Mouse (Mus musculus): ENCODE data around the gene Fam71a. TPM values are rescaled to one million over a fixed set of nuclear protein-coding genes. Genes with fewer than 3 reads are reported as not detected.
"Not testable (repeated sequence)": the region's sequence is repeated elsewhere in the genome, so short reads cannot be mapped to it uniquely, and the experiment has no call there.

The Fam71a gene
- polyA plus RNA-seq, 1 experiment: 80.7 TPM

DNA sequence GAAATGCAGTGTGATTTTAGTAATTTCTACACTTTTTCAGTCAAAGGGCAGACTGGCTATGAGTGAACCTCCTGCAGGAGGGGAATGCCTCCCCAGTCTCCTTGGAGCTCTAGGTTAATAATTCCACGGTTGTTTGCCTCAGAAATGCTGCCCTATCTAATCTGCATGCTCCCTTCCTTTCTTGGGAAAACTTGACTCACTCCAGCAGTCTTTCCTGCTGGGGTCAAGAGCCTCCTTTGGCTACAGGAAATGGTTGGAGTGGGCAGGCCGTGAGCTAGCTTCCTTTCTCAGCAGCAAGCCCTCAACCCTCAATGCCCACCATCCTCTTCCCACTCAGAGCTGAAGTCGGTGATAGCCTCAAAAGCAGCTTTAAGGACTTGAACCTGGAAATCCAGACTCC is 10.3 kb downstream of the Fam71a start:
- Histone ChIP-seq H3K4me3 (ENCODE audit: control insufficient read depth, low read depth, low read length) (no peak overlapping the region), H3K27ac (ENCODE audit: control insufficient read depth, insufficient read depth, low read depth, low read length) (no peak overlapping the region), H3K36me3 (ENCODE audit: control insufficient read depth, insufficient read depth, low read length) (no peaks in the 10 kb centered on the region), H3K4me1 (ENCODE audit: control insufficient read depth, insufficient read depth, low read length) (no peaks in the 10 kb centered on the region; the same call in 1 of the 2 replicates), H3K27me3 (ENCODE audit: control insufficient read depth, insufficient read depth, low read length) (no peaks in the 10 kb centered on the region)
- no peak for TF ChIP-seq POLR2A (IDR thresholded peaks at IDR 0.05; ENCODE audit: control insufficient read depth, low read depth, low read length)
- TF ChIP-seq CTCF (IDR thresholded peaks at IDR 0.05; ENCODE audit: control insufficient read depth, insufficient read depth, insufficient replicate concordance, low read depth, low read length): no peak

DNA sequence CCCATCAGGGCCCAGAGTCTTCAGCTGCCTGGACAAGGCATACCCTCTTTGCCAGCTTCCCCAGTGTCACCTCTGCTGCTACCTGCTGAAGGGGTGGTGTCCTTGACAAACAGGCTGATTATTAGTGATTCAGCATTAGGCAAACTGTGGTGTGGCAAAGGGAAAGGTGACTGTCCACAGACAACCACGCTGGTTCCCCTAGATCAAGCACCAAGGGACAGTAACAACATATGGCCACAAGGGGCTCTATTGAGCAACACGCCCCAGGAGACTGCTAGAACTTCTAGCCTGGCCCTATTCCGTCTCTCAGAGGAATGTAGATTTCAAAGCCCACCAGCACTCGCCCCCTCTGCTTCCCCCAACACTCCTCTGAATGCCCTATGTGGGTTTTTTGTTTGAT is 11.6 kb downstream of the Fam71a start:
- Histone ChIP-seq H3K27me3 (ENCODE audit: control insufficient read depth, insufficient read depth, low read length) (no peaks in the 10 kb centered on the region), H3K27ac (ENCODE audit: control insufficient read depth, insufficient read depth, low read depth, low read length) (no peak overlapping the region), H3K4me3 (ENCODE audit: control insufficient read depth, low read depth, low read length) (no peak overlapping the region), H3K36me3 (ENCODE audit: control insufficient read depth, insufficient read depth, low read length) (no peaks in the 10 kb centered on the region), H3K4me1 (ENCODE audit: control insufficient read depth, insufficient read depth, low read length) (no peaks in the 10 kb centered on the region; the same call in 1 of the 2 replicates)
- peak; percentile 69; the same call in 1 of the 2 replicates for TF ChIP-seq CTCF (IDR thresholded peaks at IDR 0.05; ENCODE audit: control insufficient read depth, insufficient read depth, insufficient replicate concordance, low read depth, low read length)
- TF ChIP-seq POLR2A (IDR thresholded peaks at IDR 0.05; ENCODE audit: control insufficient read depth, low read depth, low read length): no peak

DNA sequence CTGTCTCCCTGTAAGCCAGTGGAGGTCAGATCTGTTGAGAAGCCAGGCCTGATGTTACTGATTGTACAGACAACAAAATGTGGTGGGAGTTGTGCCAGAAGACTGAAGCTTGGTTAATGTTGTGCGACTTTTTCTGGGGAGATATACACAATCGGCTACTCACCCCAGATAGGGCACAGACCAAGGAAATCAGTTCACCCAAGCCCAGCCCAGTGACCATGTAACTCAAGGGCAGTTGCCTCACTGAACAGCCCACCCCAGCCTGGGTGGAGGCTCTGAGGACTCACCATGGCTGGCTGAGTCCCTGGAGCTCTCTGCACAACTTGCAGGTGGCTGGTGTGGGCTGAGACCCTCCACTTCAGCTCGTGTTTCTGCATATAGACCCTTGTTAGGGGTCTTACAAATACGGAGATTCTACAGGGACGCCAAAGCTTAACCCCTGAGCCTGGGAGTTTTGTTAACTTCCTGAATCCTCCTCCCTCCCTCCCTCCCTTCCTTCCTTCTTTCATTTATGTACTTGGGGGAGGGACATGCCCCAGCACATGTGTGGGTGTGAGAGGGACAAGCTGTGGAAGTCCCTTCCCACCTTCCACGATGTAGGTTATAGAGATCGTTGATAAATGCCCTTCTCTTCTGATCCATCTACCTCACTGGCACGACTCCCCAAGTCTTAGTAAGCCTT is 13.6 kb downstream of the Fam71a start:
- no peaks in the 10 kb centered on the region for H3K27me3 ChIP-seq (ENCODE audit: control insufficient read depth, insufficient read depth, low read length)
- no peak for TF ChIP-seq CTCF (IDR thresholded peaks at IDR 0.05; ENCODE audit: control insufficient read depth, insufficient read depth, insufficient replicate concordance, low read depth, low read length)
- TF ChIP-seq POLR2A (IDR thresholded peaks at IDR 0.05; ENCODE audit: control insufficient read depth, low read depth, low read length): no peak
- no peak overlapping the region for H3K27ac ChIP-seq (ENCODE audit: control insufficient read depth, insufficient read depth, low read depth, low read length)
- no peaks in the 10 kb centered on the region; the same call in 1 of the 2 replicates for H3K4me1 ChIP-seq (ENCODE audit: control insufficient read depth, insufficient read depth, low read length)
- H3K4me3 ChIP-seq (ENCODE audit: control insufficient read depth, low read depth, low read length): no peak overlapping the region
- H3K36me3 ChIP-seq (ENCODE audit: control insufficient read depth, insufficient read depth, low read length): no peaks in the 10 kb centered on the region

- H3K27ac ChIP-seq (ENCODE audit: control insufficient read depth, insufficient read depth, low read depth, low read length); H3K4me3 ChIP-seq (ENCODE audit: control insufficient read depth, low read depth, low read length); H3K4me1 ChIP-seq (ENCODE audit: control insufficient read depth, insufficient read depth, low read length); H3K36me3 ChIP-seq (ENCODE audit: control insufficient read depth, insufficient read depth, low read length); H3K27me3 ChIP-seq (ENCODE audit: control insufficient read depth, insufficient read depth, low read length): not testable (repeated sequence)
Measured at GRCm38 (mm10) chr1:191149489-191149888, 15.1 kb downstream of the Fam71a start.

GRCm38 (mm10) chr1:191140983-191141382 is 23.6 kb downstream of the Fam71a start:
- Histone ChIP-seq H3K4me3 (ENCODE audit: control insufficient read depth, low read depth, low read length) (no peak overlapping the region), H3K36me3 (ENCODE audit: control insufficient read depth, insufficient read depth, low read length) (no peaks in the 10 kb centered on the region)
- TF ChIP-seq CTCF (IDR thresholded peaks at IDR 0.05; ENCODE audit: control insufficient read depth, insufficient read depth, insufficient replicate concordance, low read depth, low read length) (no peak), POLR2A (IDR thresholded peaks at IDR 0.05; ENCODE audit: control insufficient read depth, low read depth, low read length) (no peak)

DNA sequence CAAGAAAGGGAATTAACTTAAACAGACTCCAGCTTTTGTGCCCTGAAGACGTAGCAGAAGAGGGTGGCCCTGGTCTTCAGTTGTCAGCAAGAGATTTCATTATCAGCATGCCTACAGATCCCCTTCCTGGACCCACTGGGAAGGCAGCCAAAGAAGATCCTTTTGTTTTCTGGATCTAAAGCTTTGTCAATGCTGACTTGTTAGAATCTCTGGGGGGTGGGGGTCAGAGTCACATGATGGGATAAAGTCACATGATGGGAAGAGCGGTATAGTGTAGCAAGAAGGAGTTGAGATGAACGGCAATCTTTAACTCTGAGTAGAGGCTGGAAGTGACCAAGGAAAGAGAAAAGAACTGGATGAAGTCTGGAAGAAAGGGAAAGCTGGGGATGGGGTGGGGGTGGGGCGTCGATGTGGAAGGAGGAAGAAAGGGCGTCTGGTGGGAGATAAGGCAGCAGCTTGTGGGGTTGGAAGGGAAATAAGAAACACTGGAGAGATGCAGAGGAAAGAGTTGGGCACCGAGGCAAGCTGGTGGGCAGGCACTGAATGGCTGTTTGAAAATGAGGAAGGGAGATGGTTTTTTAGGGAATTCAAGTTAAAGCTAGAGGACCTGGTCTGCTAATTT is 25.6 kb downstream of the Fam71a start:
- H3K27me3 ChIP-seq (ENCODE audit: control insufficient read depth, insufficient read depth, low read length): no peaks in the 10 kb centered on the region
- no peak overlapping the region for H3K4me3 ChIP-seq (ENCODE audit: control insufficient read depth, low read depth, low read length)
- H3K4me1 ChIP-seq (ENCODE audit: control insufficient read depth, insufficient read depth, low read length): no peaks in the 10 kb centered on the region
- H3K27ac ChIP-seq (ENCODE audit: control insufficient read depth, insufficient read depth, low read depth, low read length): no peak overlapping the region
- H3K36me3 ChIP-seq (ENCODE audit: control insufficient read depth, insufficient read depth, low read length): no peaks in the 10 kb centered on the region
- TF ChIP-seq CTCF (IDR thresholded peaks at IDR 0.05; ENCODE audit: control insufficient read depth, insufficient read depth, insufficient replicate concordance, low read depth, low read length): no peak
- TF ChIP-seq POLR2A (IDR thresholded peaks at IDR 0.05; ENCODE audit: control insufficient read depth, low read depth, low read length): no peak

More at GRCm38 (mm10) chr1:191140983-191141382, 23.6 kb downstream of the Fam71a start:
- Histone ChIP-seq H3K27me3 (ENCODE audit: control insufficient read depth, insufficient read depth, low read length) (no peaks in the 10 kb centered on the region), H3K4me1 (ENCODE audit: control insufficient read depth, insufficient read depth, low read length) (no peaks in the 10 kb centered on the region), H3K27ac (ENCODE audit: control insufficient read depth, insufficient read depth, low read depth, low read length) (no peak overlapping the region)

GRCm38 (mm10) chr1:191138436-191138835 is 26.2 kb downstream of the Fam71a start:
- Histone ChIP-seq H3K27ac (ENCODE audit: control insufficient read depth, insufficient read depth, low read depth, low read length) (no peak overlapping the region), H3K4me3 (ENCODE audit: control insufficient read depth, low read depth, low read length) (no peak overlapping the region), H3K36me3 (ENCODE audit: control insufficient read depth, insufficient read depth, low read length) (no peaks in the 10 kb centered on the region), H3K27me3 (ENCODE audit: control insufficient read depth, insufficient read depth, low read length) (no peaks in the 10 kb centered on the region), H3K4me1 (ENCODE audit: control insufficient read depth, insufficient read depth, low read length) (no peaks in the 10 kb centered on the region)
- TF ChIP-seq POLR2A (IDR thresholded peaks at IDR 0.05; ENCODE audit: control insufficient read depth, low read depth, low read length) (no peak), CTCF (IDR thresholded peaks at IDR 0.05; ENCODE audit: control insufficient read depth, insufficient read depth, insufficient replicate concordance, low read depth, low read length) (no peak)
